Mouse (Mus musculus) thymus, adult 2 months (tissue): ENCODE results near the gene Hist1h2br. TPM values are rescaled to one million over a fixed set of nuclear protein-coding genes. Genes with fewer than 3 reads are reported as not detected.

Experiments
- DNase-seq: peaks from one replicate; pipeline ENCODE4 v3.0.0; 2021
- H3K27ac ChIP-seq: fragments of 200-500 bp; 2 replicates; pipeline ENCODE4 v1.5.1; 2012; ENCODE audit warnings: low read length, control low read depth; ENCODE audit not compliant: control insufficient read depth, insufficient read depth
- H3K27me3 ChIP-seq: fragments of 200-500 bp; 2 replicates; pipeline ENCODE4 v1.6.1; 2012; ENCODE audit warnings: mild to moderate bottlenecking, low read length, moderate library complexity, mixed read lengths; ENCODE audit not compliant: control insufficient read depth, insufficient read depth
- H3K36me3 ChIP-seq: fragments of 200-500 bp; 2 replicates; pipeline ENCODE4 v1.6.1; 2012; ENCODE audit warnings: mild to moderate bottlenecking, low read length, moderate library complexity; ENCODE audit not compliant: control insufficient read depth, insufficient read depth
- H3K4me1 ChIP-seq: fragments of 200-500 bp; replicated peaks from 2 replicates; pipeline ENCODE4 v1.6.1; 2012; ENCODE audit warnings: low read length; ENCODE audit not compliant: control insufficient read depth, insufficient read depth
- H3K4me3 ChIP-seq: fragments of 200-500 bp; 2 replicates; pipeline ENCODE4 v1.5.1; 2012; ENCODE audit warnings: mild to moderate bottlenecking, low read length, control low read depth, moderate library complexity; ENCODE audit not compliant: control insufficient read depth, insufficient read depth
- CTCF ChIP-seq: fragments of 200-500 bp; IDR thresholded peaks from 2 replicates; pipeline ENCODE4 v1.5.1; 2012; ENCODE audit warnings: mild to moderate bottlenecking, control low read depth, low read length, moderate library complexity, borderline replicate concordance; ENCODE audit not compliant: control insufficient read depth, poor library complexity, insufficient read depth; ENCODE audit errors: extremely low read depth
- POLR2A ChIP-seq: fragments of 200-500 bp; IDR thresholded peaks from 2 replicates; pipeline ENCODE4 v1.6.1; 2012; ENCODE audit warnings: mild to moderate bottlenecking, low read length, control low read depth, moderate library complexity; ENCODE audit not compliant: control insufficient read depth, poor library complexity, insufficient read depth; ENCODE audit errors: extremely low read depth
- WGBS: fragments of 180-500 bp; shearing (Covaris S2); methylation state at CpG from one replicate; pipeline ENCODE4 v1.1.7; 2018; 5-methylcytosine and 5-hydroxymethylcytosine counted together
- polyA plus RNA-seq: library from polyadenylated mRNA; depleted of rRNA; stranded (reverse); fragments of >200 nt; gene quantifications from 2 replicates; pipeline ENCODE4 v1.2.3, GENCODE M21; 2012; rRNA removed

Gene Hist1h2br
- polyA plus RNA-seq, 1 experiment, result 156 TPM

- Histone ChIP-seq H3K27ac (no peak overlapping the region), H3K36me3 (no peaks in the 10 kb centered on the region), H3K4me3 (no peak overlapping the region), H3K4me1 (peaks cover 3% of the 10 kb centered on the region; the same call in 1 of the 2 replicates), H3K27me3 (no peaks in the 10 kb centered on the region)
- TF ChIP-seq POLR2A (no peak), CTCF (no peak)
- WGBS, result 13% methylated on average over 13 of the region's 13 CpGs
- peak; percentile 1 for DNase-seq
Observed at GRCm38 (mm10) chr13:21882760-21883405, 49.3 kb downstream of the Hist1h2br start.

- no peak overlapping the region for H3K27ac ChIP-seq
- peaks cover 3% of the 10 kb centered on the region; the same call in 1 of the 2 replicates for H3K4me1 ChIP-seq
- no peaks in the 10 kb centered on the region for H3K36me3 ChIP-seq
- DNase-seq, result no peak
- TF ChIP-seq POLR2A (no peak), CTCF (no peak)
- H3K4me3 ChIP-seq, result no peak overlapping the region
- 64% methylated on average over 5 of the region's 5 CpGs for WGBS
- no peaks in the 10 kb centered on the region for H3K27me3 ChIP-seq
Observed at GRCm38 (mm10) chr13:21883407-21883806, 49.9 kb downstream of the Hist1h2br start.

GRCm38 (mm10) chr13:21884586-21884985, 51.0 kb downstream of the Hist1h2br start:
- no peaks in the 10 kb centered on the region for H3K36me3 ChIP-seq
- no peak for DNase-seq
- no peak overlapping the region for H3K27ac ChIP-seq
- H3K4me1 ChIP-seq, result peaks cover 3% of the 10 kb centered on the region; the same call in 1 of the 2 replicates
- H3K4me3 ChIP-seq, result no peak overlapping the region
- no peaks in the 10 kb centered on the region for H3K27me3 ChIP-seq
- 7% methylated on average over 4 of the region's 4 CpGs for WGBS
- TF ChIP-seq POLR2A (no peak), CTCF (no peak)

Other genes starting within 250 kb of the Hist1h2br start
- gene Olfr1362, start 219.7 kb upstream of the Hist1h2br start, polyA plus RNA-seq, result not detected in 2 replicates
- not detected in 2 replicates for gene Olfr11, start 191.2 kb upstream of the Hist1h2br start, polyA plus RNA-seq
- gene Olfr1361, start 170.4 kb upstream of the Hist1h2br start, polyA plus RNA-seq, result not detected in 2 replicates
- gene Olfr1360, start 156.3 kb upstream of the Hist1h2br start, polyA plus RNA-seq, result not detected in 2 replicates
- not detected in 2 replicates for gene Olfr1359, start 135.6 kb upstream of the Hist1h2br start, polyA plus RNA-seq
- 118 and 183 TPM in 2 replicates for gene Hist1h2bl, start 117.6 kb upstream of the Hist1h2br start, polyA plus RNA-seq
- 227 and 343 TPM in 2 replicates for gene Hist1h2ai, start 117.3 kb upstream of the Hist1h2br start, polyA plus RNA-seq
- 670 and 733 TPM in 2 replicates for gene Hist1h3h, start 116.1 kb upstream of the Hist1h2br start, polyA plus RNA-seq
- gene Hist1h2bm, start 111.7 kb upstream of the Hist1h2br start, polyA plus RNA-seq, result 76.1 and 110 TPM in 2 replicates
- gene Hist1h4j, start 98.7 kb upstream of the Hist1h2br start, polyA plus RNA-seq, result 60.3 and 64.6 TPM in 2 replicates
- gene Hist1h4k, start 83.2 kb upstream of the Hist1h2br start, polyA plus RNA-seq, result 257 and 302 TPM in 2 replicates
- gene Hist1h2ak, start 79.9 kb upstream of the Hist1h2br start, polyA plus RNA-seq, result 302 and 405 TPM in 2 replicates
- 213 and 218 TPM in 2 replicates for gene Hist1h2bn, start 79.6 kb upstream of the Hist1h2br start, polyA plus RNA-seq
- 22.4 and 28.1 TPM in 2 replicates for gene Hist1h1b, start 53.1 kb upstream of the Hist1h2br start, polyA plus RNA-seq
- 484 and 650 TPM in 2 replicates for gene Hist1h3i, start 50.4 kb upstream of the Hist1h2br start, polyA plus RNA-seq
- 183 and 223 TPM in 2 replicates for gene Hist1h2an, start 46.5 kb upstream of the Hist1h2br start, polyA plus RNA-seq
- gene Hist1h2bp, start 46.3 kb upstream of the Hist1h2br start, polyA plus RNA-seq, result 39.3 and 52.7 TPM in 2 replicates
- 200 and 237 TPM in 2 replicates for gene Hist1h2bq, start 23.5 kb upstream of the Hist1h2br start, polyA plus RNA-seq
- not detected in 2 replicates for gene Hist1h2ao, start 23.3 kb upstream of the Hist1h2br start, polyA plus RNA-seq
- gene Hist1h4m, start 22.0 kb upstream of the Hist1h2br start, polyA plus RNA-seq, result not detected in 2 replicates
- gene Hist1h4n, start 1.5 kb upstream of the Hist1h2br start, polyA plus RNA-seq, result 292 and 309 TPM in 2 replicates
- gene Hist1h2ap, start 236 bp upstream of the Hist1h2br start, polyA plus RNA-seq, result 1,785 and 6,121 TPM in 2 replicates
- gene Zfp184, start 111.4 kb downstream of the Hist1h2br start, polyA plus RNA-seq, result 1.1 and 1.6 TPM in 2 replicates
- 0.08 and 0.23 TPM in 2 replicates for gene Pom121l2, start 147.5 kb downstream of the Hist1h2br start, polyA plus RNA-seq
- 640 and 1,004 TPM in 2 replicates for gene Prss16, start 176.0 kb downstream of the Hist1h2br start, polyA plus RNA-seq
- 248 and 460 TPM in 2 replicates for gene Hist1h2ah, start 201.8 kb downstream of the Hist1h2br start, polyA plus RNA-seq
- gene Hist1h2bk, start 202.1 kb downstream of the Hist1h2br start, polyA plus RNA-seq, result 322 and 402 TPM in 2 replicates
- 33.1 and 38.5 TPM in 2 replicates for gene Hist1h4i, start 207.6 kb downstream of the Hist1h2br start, polyA plus RNA-seq
- 149 and 177 TPM in 2 replicates for gene Hist1h2ag, start 209.2 kb downstream of the Hist1h2br start, polyA plus RNA-seq
- gene Hist1h2bj, start 209.5 kb downstream of the Hist1h2br start, polyA plus RNA-seq, result 177 and 218 TPM in 2 replicates